Comparison of ENCODE assay signal across 8 mouse cellular contexts in genomic region chr15:77153625-77154024, GRCm38 (mm10).
DNase-seq lines count a peak whose midpoint lies in the region; ATAC-seq and TF ChIP-seq lines count a peak whose summit lies in the region.

No protein-coding gene starts in this region.

- H3K36me3 ChIP-seq in spleen, adult 2 months (ENCODE audit: control insufficient read depth, insufficient read depth, low read length), result no peaks in the 10 kb centered on the region
- H3K36me3 ChIP-seq in limb, embryonic 10.5 days, result peaks cover 5% of the 10 kb centered on the region; the same call in 1 of the 2 replicates
- no peaks in the 10 kb centered on the region for H3K36me3 ChIP-seq in midbrain, embryonic 13.5 days
- no peaks in the 10 kb centered on the region for H3K36me3 ChIP-seq in stomach, postnatal 0 days (ENCODE audit: control insufficient read depth, insufficient read depth, low read length)

- TF ChIP-seq CTCF in spleen, adult 2 months (IDR thresholded peaks at IDR 0.05; ENCODE audit: extremely low read depth, insufficient read depth, insufficient read length, insufficient replicate concordance), result no peak
- peak; percentile 37; the same call in 1 of the 2 replicates for TF ChIP-seq CTCF in stomach, postnatal 0 days (IDR thresholded peaks at IDR 0.05; ENCODE audit: low read depth)

- H3K9ac ChIP-seq in midbrain, embryonic 13.5 days (replicated peaks), result peak overlapping the region; percentile 82
- peak overlapping the region; percentile 70 for H3K9ac ChIP-seq in stomach, postnatal 0 days (ENCODE audit: low read length)

- H3K4me1 ChIP-seq in spleen, adult 2 months (ENCODE audit: control insufficient read depth, insufficient read depth, insufficient read length), result no peaks in the 10 kb centered on the region
- H3K4me1 ChIP-seq in limb, embryonic 10.5 days, result peaks cover 58% of the 10 kb centered on the region
- H3K4me1 ChIP-seq in midbrain, embryonic 13.5 days (replicated peaks), result peaks cover 50% of the 10 kb centered on the region
- H3K4me1 ChIP-seq in stomach, postnatal 0 days (replicated peaks; ENCODE audit: control insufficient read depth, insufficient read depth), result peaks cover 13% of the 10 kb centered on the region

- 32% methylated on average over 12 of the region's 12 CpGs for WGBS in spleen, adult 2 months
- whole genome bisulfite sequencing in limb, embryonic 10.5 days, result 2% methylated on average over 12 of the region's 12 CpGs
- WGBS in midbrain, embryonic 13.5 days, result 2% methylated on average over 12 of the region's 12 CpGs
- WGBS in stomach, postnatal 0 days, result under 1% methylated on average over 12 of the region's 12 CpGs

- no peaks in the 10 kb centered on the region for H3K9me3 ChIP-seq in limb, embryonic 10.5 days (replicated peaks)
- H3K9me3 ChIP-seq in midbrain, embryonic 13.5 days, result no peaks in the 10 kb centered on the region
- no peaks in the 10 kb centered on the region for H3K9me3 ChIP-seq in stomach, postnatal 0 days (ENCODE audit: control insufficient read depth, low read length)

- peak; percentile 94 for ATAC-seq in midbrain, embryonic 13.5 days
- peak; percentile 92 for ATAC-seq in stomach, postnatal 0 days (ENCODE audit: low FRiP score, low TSS enrichment)

- DNase-seq in spleen, adult 2 months (ENCODE audit: low read depth in 1 of 2, low spot score in 2 of 2), result no peak
- DNase-seq in spleen, adult 12 weeks (ENCODE audit: low spot score), result no peak
- DNase-seq in embryo, embryonic 11.5 days (ENCODE audit: low read depth, low spot score), result peak; percentile 80
- peak; percentile 99 for DNase-seq in heart, adult 11 months
- DNase-seq in kidney, adult 18-20 months, result peak; percentile 78
- DNase-seq in limb, embryonic 10.5 days (ENCODE audit: low spot score), result peak; percentile 84
- DNase-seq in stomach, postnatal 0 days (ENCODE audit: low spot score), result peak; percentile 85

- peak overlapping the region; percentile 93 for H3K4me2 ChIP-seq in midbrain, embryonic 13.5 days (replicated peaks)
- H3K4me2 ChIP-seq in stomach, postnatal 0 days (replicated peaks; ENCODE audit: low read depth), result peak overlapping the region; percentile 65

- no peak for TF ChIP-seq EP300 in stomach, postnatal 0 days (optimal IDR thresholded peaks at IDR 0.05)

- peak overlapping the region; percentile 28; the same call in 1 of the 2 replicates for H3K4me3 ChIP-seq in spleen, adult 2 months (ENCODE audit: extremely low read depth, insufficient read depth, insufficient read length)
- H3K4me3 ChIP-seq in limb, embryonic 10.5 days, result peak overlapping the region; percentile 53
- H3K4me3 ChIP-seq in midbrain, embryonic 13.5 days (replicated peaks), result peak overlapping the region; percentile 70
- peak overlapping the region; percentile 59 for H3K4me3 ChIP-seq in stomach, postnatal 0 days (ENCODE audit: low read depth, low read length)

- TF ChIP-seq POLR2A in spleen, adult 2 months (IDR thresholded peaks at IDR 0.05; ENCODE audit: low read depth, low read length), result no peak

- H3K27ac ChIP-seq in spleen, adult 2 months (ENCODE audit: insufficient read depth, low read length), result no peak overlapping the region
- H3K27ac ChIP-seq in limb, embryonic 10.5 days, result peak overlapping the region; percentile 80
- H3K27ac ChIP-seq in midbrain, embryonic 13.5 days, result peak overlapping the region; percentile 98
- peak overlapping the region; percentile 94 for H3K27ac ChIP-seq in stomach, postnatal 0 days (replicated peaks)

- H3K27me3 ChIP-seq in spleen, adult 2 months (ENCODE audit: control insufficient read depth, insufficient read depth, low read length), result no peaks in the 10 kb centered on the region
- no peaks in the 10 kb centered on the region for H3K27me3 ChIP-seq in limb, embryonic 10.5 days (ENCODE audit: low read depth, poor library complexity, severe bottlenecking)
- H3K27me3 ChIP-seq in midbrain, embryonic 13.5 days, result no peaks in the 10 kb centered on the region
- no peaks in the 10 kb centered on the region for H3K27me3 ChIP-seq in stomach, postnatal 0 days (ENCODE audit: control insufficient read depth, insufficient read depth, low read length)

Comparison
In these comparisons a context has a peak if more than half of its experiments do, and no peak if none do; other contexts are left out.
1. DNase-seq: peak in embryo, embryonic 11.5 days (single experiment), heart, adult 11 months (single experiment), kidney, adult 18-20 months (single experiment), limb, embryonic 10.5 days (single experiment) and stomach, postnatal 0 days (single experiment); none in spleen, adult 2 months (0 of 2) and spleen, adult 12 weeks (single experiment).
2. Peak in every context shown above with its lines, with median percentiles within 50 percentile points of each other: H3K4me3 ChIP-seq.